Mouse (Mus musculus) spleen, adult 2 months (tissue): ENCODE measurements around the gene Sgta.

Experiments
- CTCF ChIP-seq: fragments of 200-500 bp; IDR thresholded peaks from 2 replicates; pipeline ENCODE4 v1.5.1; 2011; ENCODE audit warnings: mild to moderate bottlenecking, inconsistent platforms; ENCODE audit not compliant: insufficient read depth, insufficient read length, insufficient replicate concordance; ENCODE audit errors: extremely low read depth
- POLR2A ChIP-seq: fragments of 200-500 bp; IDR thresholded peaks from 2 replicates; pipeline ENCODE4 v1.6.1; 2011; ENCODE audit warnings: low read depth, low read length, inconsistent platforms

- peak; percentile 98 for TF ChIP-seq POLR2A
- no peak for TF ChIP-seq CTCF
These were observed 45.7 kb upstream of the Sgta start, which contains the start of gene Map2k2 for GRCm38 (mm10) chr10:81105565-81106112.
